Mouse (Mus musculus) C2C12 (cell line): Measurements from ENCODE around the gene Arid3a. TPM values are rescaled to one million over a fixed set of nuclear protein-coding genes. Genes with fewer than 3 reads are reported as not detected.

ENCODE experiments used
- H3K27me3 ChIP-seq: one replicate; pipeline ENCODE4 v1.6.1; 2011; ENCODE audit not compliant: control insufficient read depth, insufficient read depth, insufficient read length
- H3K36me3 ChIP-seq: one replicate; pipeline ENCODE4 v1.6.1; 2011; ENCODE audit not compliant: control insufficient read depth, insufficient read depth
- H3K4me3 ChIP-seq: one replicate; pipeline ENCODE4 v1.5.1; 2011; ENCODE audit warnings: mild to moderate bottlenecking, control low read depth; ENCODE audit not compliant: poor library complexity, insufficient read depth, severe bottlenecking
- H3K79me2 ChIP-seq: one replicate; pipeline ENCODE4 v1.6.1; 2011; ENCODE audit not compliant: control insufficient read depth, insufficient read depth
- H3K79me3 ChIP-seq: one replicate; pipeline ENCODE4 v1.6.1; 2011; ENCODE audit warnings: low read depth, control low read depth
- H3ac ChIP-seq: one replicate; pipeline ENCODE3; 2011; ENCODE audit warnings: low read depth; ENCODE audit not compliant: control insufficient read depth, insufficient read length
- CEBPB ChIP-seq: IDR thresholded peaks from one replicate; pipeline ENCODE4 v1.6.1; 2011; ENCODE audit warnings: low read depth, mild to moderate bottlenecking, control low read depth, moderate library complexity
- CTCF ChIP-seq: IDR thresholded peaks from one replicate; pipeline ENCODE4 v1.5.1; 2011; ENCODE audit not compliant: control insufficient read depth, insufficient read depth, insufficient read length
- FOSL1 ChIP-seq: IDR thresholded peaks from one replicate; pipeline ENCODE4 v1.8.0; 2011; ENCODE audit warnings: mild to moderate bottlenecking, low read length; ENCODE audit not compliant: poor library complexity, insufficient read depth, severe bottlenecking
- MAX ChIP-seq: IDR thresholded peaks from one replicate; pipeline ENCODE4 v1.6.1; 2011; ENCODE audit warnings: mild to moderate bottlenecking, control low read depth
- MYOD1 ChIP-seq: IDR thresholded peaks from one replicate; pipeline ENCODE4 v1.6.1; 2011; ENCODE audit warnings: low read depth; ENCODE audit not compliant: control insufficient read depth, insufficient read length
- MYOG ChIP-seq: IDR thresholded peaks from one replicate; pipeline ENCODE4 v1.6.1; 2011; ENCODE audit not compliant: control insufficient read depth, insufficient read length; ENCODE audit errors: extremely low read depth
- USF1 ChIP-seq: IDR thresholded peaks from one replicate; pipeline ENCODE4 v1.6.1; 2011; ENCODE audit warnings: low read depth, mild to moderate bottlenecking, control low read depth, moderate library complexity
- polyA plus RNA-seq: library from polyadenylated mRNA; unstranded; fragments of >200 nt; fragmentation: generic; extraction: Trizol; gene quantifications from one replicate; pipeline ENCODE4 v1.2.1, GENCODE M21; 2012; ENCODE audit warnings: missing spikeins

The Arid3a gene
- polyA plus RNA-seq, 1 experiment, result 0.74 TPM

GRCm38 (mm10) chr10:79969124-79969568, 42.3 kb downstream of the Arid3a start:
- H3K79me3 ChIP-seq, result no peaks in the 10 kb centered on the region
- H3K79me2 ChIP-seq, result no peaks in the 10 kb centered on the region
- H3ac ChIP-seq, result no peak overlapping the region
- peaks cover 36% of the 10 kb centered on the region for H3K36me3 ChIP-seq
- TF ChIP-seq MAX, result no peak
- no peak for TF ChIP-seq MYOG
- TF ChIP-seq USF1, result no peak
- TF ChIP-seq CTCF, result no peak
- TF ChIP-seq FOSL1, result no peak
- TF ChIP-seq MYOD1, result no peak
- TF ChIP-seq CEBPB, result no peak
- no peak overlapping the region for H3K4me3 ChIP-seq
- peaks cover 3% of the 10 kb centered on the region for H3K27me3 ChIP-seq

GRCm38 (mm10) chr10:79970415-79971182, 43.8 kb downstream of the Arid3a start, which contains the start of gene Grin3b:
Grin3b (plus strand) TSS chr10:79970715.
- Histone ChIP-seq H3K79me3 (no peaks in the 10 kb centered on the region), H3K79me2 (no peaks in the 10 kb centered on the region), H3ac (no peak within 1 kb of the TSS), H3K4me3 (no peak within 1 kb of the TSS), H3K27me3 (peaks cover 3% of the 10 kb centered on the region), H3K36me3 (peaks cover 27% of the 10 kb centered on the region)
- no peak for TF ChIP-seq FOSL1
- no peak for TF ChIP-seq MYOD1

- Histone ChIP-seq H3K36me3 (peaks cover 27% of the 10 kb centered on the region), H3K79me2 (no peaks in the 10 kb centered on the region)
Observed at GRCm38 (mm10) chr10:79971183-79971497, 44.3 kb downstream of the Arid3a start.

GRCm38 (mm10) chr10:79972831-79973230, 46.0 kb downstream of the Arid3a start:
- no peak overlapping the region for H3K4me3 ChIP-seq
- no peaks in the 10 kb centered on the region for H3K79me3 ChIP-seq
- no peak overlapping the region for H3ac ChIP-seq
- peaks cover 25% of the 10 kb centered on the region for H3K36me3 ChIP-seq
- peaks cover 3% of the 10 kb centered on the region for H3K27me3 ChIP-seq
- no peak for TF ChIP-seq CTCF
- TF ChIP-seq MYOD1, result no peak
- TF ChIP-seq USF1, result no peak
- TF ChIP-seq CEBPB, result no peak
- TF ChIP-seq FOSL1, result no peak
- no peak for TF ChIP-seq MYOG
- no peaks in the 10 kb centered on the region for H3K79me2 ChIP-seq

More at GRCm38 (mm10) chr10:79971183-79971497, 44.3 kb downstream of the Arid3a start:
- H3K27me3 ChIP-seq, result peaks cover 3% of the 10 kb centered on the region
- H3K79me3 ChIP-seq, result no peaks in the 10 kb centered on the region
- H3ac ChIP-seq, result no peak overlapping the region
- TF ChIP-seq CTCF (no peak), MYOD1 (no peak), MYOG (no peak), MAX (no peak), FOSL1 (no peak), USF1 (no peak), CEBPB (no peak)
- no peak overlapping the region for H3K4me3 ChIP-seq

GRCm38 (mm10) chr10:79974087-79974486, 47.2 kb downstream of the Arid3a start:
- Histone ChIP-seq H3K79me3 (no peaks in the 10 kb centered on the region), H3ac (no peak overlapping the region), H3K36me3 (peaks cover 28% of the 10 kb centered on the region), H3K27me3 (peaks cover 3% of the 10 kb centered on the region), H3K4me3 (no peak overlapping the region), H3K79me2 (peaks cover 3% of the 10 kb centered on the region)
- TF ChIP-seq MAX (no peak), CTCF (no peak), MYOD1 (no peak), USF1 (no peak), FOSL1 (no peak), MYOG (no peak), CEBPB (no peak)

- H3K79me2 ChIP-seq, result peaks cover 9% of the 10 kb centered on the region
- no peak overlapping the region for H3ac ChIP-seq
- TF ChIP-seq FOSL1, result no peak
- TF ChIP-seq USF1, result no peak
- TF ChIP-seq MAX, result no peak
- no peak for TF ChIP-seq CTCF
- TF ChIP-seq MYOD1, result no peak
- TF ChIP-seq CEBPB, result no peak
- TF ChIP-seq MYOG, result no peak
- H3K36me3 ChIP-seq, result peaks cover 32% of the 10 kb centered on the region
- H3K27me3 ChIP-seq, result peaks cover 3% of the 10 kb centered on the region
- no peak overlapping the region for H3K4me3 ChIP-seq
- H3K79me3 ChIP-seq, result no peaks in the 10 kb centered on the region
Observed at GRCm38 (mm10) chr10:79974668-79975067, 47.8 kb downstream of the Arid3a start.
